Mouse (Mus musculus) limb, embryonic 13.5 days (tissue): ENCODE results near the gene Efcab5. TPM values are rescaled to one million over a fixed set of nuclear protein-coding genes. Genes with fewer than 3 reads are reported as not detected.
"Not testable (repeated sequence)": the region's sequence is repeated elsewhere in the genome, so short reads cannot be mapped to it uniquely, and the experiment has no call there.

Source experiments
- ATAC-seq: fragments of 200-750 bp; cut with Nextera tagmentation; 2 replicates; pipeline ENCODE4 v1.8.0; 2017; ENCODE audit warnings: low read depth, moderate number of reproducible peaks, moderate TSS enrichment; ENCODE audit not compliant: low FRiP score
- H3K27ac ChIP-seq: fragments of 300-500 bp; sonication (generic); 2 replicates; pipeline ENCODE4 v1.5.1; 2015; ENCODE audit warnings: inconsistent platforms, mild to moderate bottlenecking, moderate library complexity
- H3K27me3 ChIP-seq: fragments of 300-500 bp; sonication (generic); 2 replicates; pipeline ENCODE4 v1.6.1; 2015; ENCODE audit warnings: mild to moderate bottlenecking, inconsistent platforms
- H3K36me3 ChIP-seq: fragments of 300-500 bp; sonication (generic); 2 replicates; pipeline ENCODE4 v1.6.1; 2015; ENCODE audit warnings: inconsistent platforms, mild to moderate bottlenecking, moderate library complexity
- H3K4me1 ChIP-seq: fragments of 300-500 bp; sonication (generic); 2 replicates; pipeline ENCODE4 v1.6.1; 2015; ENCODE audit warnings: inconsistent platforms
- H3K4me2 ChIP-seq: fragments of 300-500 bp; sonication (generic); replicated peaks from 2 replicates; pipeline ENCODE4 v1.6.1; 2015; ENCODE audit warnings: inconsistent platforms, mild to moderate bottlenecking, moderate library complexity
- H3K4me3 ChIP-seq: fragments of 300-500 bp; sonication (generic); 2 replicates; pipeline ENCODE4 v1.5.1; 2015; ENCODE audit warnings: moderate library complexity, mild to moderate bottlenecking, inconsistent platforms
- H3K9ac ChIP-seq: fragments of 300-500 bp; sonication (generic); 2 replicates; pipeline ENCODE4 v1.6.1; 2015; ENCODE audit warnings: mild to moderate bottlenecking, inconsistent platforms
- H3K9me3 ChIP-seq: fragments of 300-500 bp; sonication (generic); 2 replicates; pipeline ENCODE4 v1.6.1; 2016; ENCODE audit warnings: inconsistent platforms
- WGBS: fragments of 180-500 bp; shearing (Covaris S2); methylation state at CpG from one replicate; pipeline ENCODE4 v1.1.7; 2015; 5-methylcytosine and 5-hydroxymethylcytosine counted together
- polyA plus RNA-seq: library from polyadenylated mRNA; unstranded; fragments of >200 nt; fragmentation: Nextera tagmentation; extraction: Ambion mirVana; gene quantifications from 2 replicates; pipeline ENCODE4 v1.2.1, GENCODE M21; 2015

Gene Efcab5
- polyA plus RNA-seq, 1 experiment from 2014 or later: 0.25 TPM

- Histone ChIP-seq H3K36me3 (no peaks in the 10 kb centered on the region), H3K9ac (no peak overlapping the region), H3K4me1 (no peaks in the 10 kb centered on the region), H3K27me3 (no peaks in the 10 kb centered on the region), H3K4me3 (no peak overlapping the region), H3K27ac (no peak overlapping the region), H3K4me2 (no peak overlapping the region), H3K9me3 (no peaks in the 10 kb centered on the region)
- 87% methylated on average over 6 of the region's 6 CpGs for WGBS
- no peak for ATAC-seq
Measured at GRCm38 (mm10) chr11:77108442-77108841, 80.3 kb downstream of the Efcab5 start.

- H3K4me1 ChIP-seq, H3K9ac ChIP-seq, H3K4me3 ChIP-seq, H3K27ac ChIP-seq, ATAC-seq, H3K4me2 ChIP-seq, H3K9me3 ChIP-seq, H3K27me3 ChIP-seq, H3K36me3 ChIP-seq: not testable (repeated sequence)
- 81% methylated on average over 12 of the region's 12 CpGs for WGBS
Measured at GRCm38 (mm10) chr11:77107872-77108271, 80.9 kb downstream of the Efcab5 start.

GRCm38 (mm10) chr11:77106961-77107360, 81.8 kb downstream of the Efcab5 start:
- Histone ChIP-seq H3K27ac (no peak overlapping the region), H3K27me3 (no peaks in the 10 kb centered on the region), H3K9me3 (no peaks in the 10 kb centered on the region), H3K4me1 (no peaks in the 10 kb centered on the region), H3K9ac (no peak overlapping the region), H3K36me3 (no peaks in the 10 kb centered on the region), H3K4me2 (no peak overlapping the region), H3K4me3 (no peak overlapping the region)
- ATAC-seq: no peak
- WGBS: 91% methylated on average over 6 of the region's 6 CpGs

- Histone ChIP-seq H3K27me3 (peaks cover 12% of the 10 kb centered on the region; the same call in 1 of the 2 replicates), H3K4me3 (no peak overlapping the region), H3K9ac (no peak overlapping the region), H3K9me3 (no peaks in the 10 kb centered on the region), H3K4me1 (0 out of 2 replicates have a peak, but pooled peaks cover 6% of the 10 kb centered on the region), H3K36me3 (no peaks in the 10 kb centered on the region), H3K4me2 (no peak overlapping the region), H3K27ac (no peak overlapping the region)
- 14% methylated on average over 10 of the region's 10 CpGs for WGBS
- ATAC-seq: no peak
Measured at GRCm38 (mm10) chr11:77100137-77100937, 88.4 kb downstream of the Efcab5 start.

GRCm38 (mm10) chr11:77098332-77098972, 90.3 kb downstream of the Efcab5 start:
- Histone ChIP-seq H3K9me3 (no peaks in the 10 kb centered on the region), H3K27ac (no peak overlapping the region), H3K4me2 (no peak overlapping the region), H3K36me3 (no peaks in the 10 kb centered on the region), H3K4me1 (0 out of 2 replicates have a peak, but pooled peaks cover 6% of the 10 kb centered on the region), H3K4me3 (no peak overlapping the region), H3K9ac (no peak overlapping the region), H3K27me3 (peaks cover 12% of the 10 kb centered on the region; the same call in 1 of the 2 replicates)
- WGBS: 73% methylated on average over 19 of the region's 19 CpGs
- ATAC-seq: no peak

GRCm38 (mm10) chr11:77096991-77097390, 91.8 kb downstream of the Efcab5 start:
- H3K4me2 ChIP-seq: no peak overlapping the region
- H3K9ac ChIP-seq: no peak overlapping the region
- WGBS: 75% methylated on average over 7 of the region's 7 CpGs
- H3K9me3 ChIP-seq: no peaks in the 10 kb centered on the region
- H3K27ac ChIP-seq: no peak overlapping the region
- H3K36me3 ChIP-seq: no peaks in the 10 kb centered on the region
- peaks cover 12% of the 10 kb centered on the region; the same call in 1 of the 2 replicates for H3K27me3 ChIP-seq
- no peak for ATAC-seq
- H3K4me3 ChIP-seq: no peak overlapping the region
- peaks cover 10% of the 10 kb centered on the region; the same call in 1 of the 2 replicates for H3K4me1 ChIP-seq

- Histone ChIP-seq H3K4me1 (peaks cover 10% of the 10 kb centered on the region; the same call in 1 of the 2 replicates), H3K4me2 (no peak overlapping the region), H3K27ac (no peak overlapping the region), H3K4me3 (no peak overlapping the region), H3K36me3 (no peaks in the 10 kb centered on the region), H3K27me3 (peaks cover 12% of the 10 kb centered on the region; the same call in 1 of the 2 replicates), H3K9ac (no peak overlapping the region), H3K9me3 (no peaks in the 10 kb centered on the region)
- ATAC-seq: no peak
- WGBS: 53% methylated on average over 3 of the region's 3 CpGs
Measured at GRCm38 (mm10) chr11:77096581-77096980, 92.2 kb downstream of the Efcab5 start.

- ATAC-seq: no peak
- 66% methylated on average over 9 of the region's 10 CpGs for WGBS
- Histone ChIP-seq H3K4me2 (no peak overlapping the region), H3K9me3 (no peaks in the 10 kb centered on the region), H3K36me3 (no peaks in the 10 kb centered on the region), H3K27me3 (peaks cover 12% of the 10 kb centered on the region; the same call in 1 of the 2 replicates), H3K4me1 (peaks cover 10% of the 10 kb centered on the region; the same call in 1 of the 2 replicates), H3K9ac (no peak overlapping the region), H3K27ac (no peak overlapping the region), H3K4me3 (no peak overlapping the region)
Measured at GRCm38 (mm10) chr11:77095206-77095605, 93.6 kb downstream of the Efcab5 start.

- Histone ChIP-seq H3K27ac (no peak overlapping the region), H3K4me3 (no peak overlapping the region), H3K9ac (no peak overlapping the region), H3K9me3 (no peaks in the 10 kb centered on the region), H3K36me3 (no peaks in the 10 kb centered on the region), H3K4me2 (no peak overlapping the region), H3K27me3 (peaks cover 8% of the 10 kb centered on the region; the same call in 1 of the 2 replicates), H3K4me1 (peaks cover 10% of the 10 kb centered on the region; the same call in 1 of the 2 replicates)
- WGBS: 65% methylated on average over 8 of the region's 8 CpGs
- no peak for ATAC-seq
Measured at GRCm38 (mm10) chr11:77094136-77094535, 94.6 kb downstream of the Efcab5 start.

GRCm38 (mm10) chr11:77093208-77093607, 95.6 kb downstream of the Efcab5 start:
- no peak for ATAC-seq
- H3K36me3 ChIP-seq: no peaks in the 10 kb centered on the region
- H3K4me3 ChIP-seq: peak overlapping the region; percentile 36
- no peak overlapping the region for H3K27ac ChIP-seq
- peak overlapping the region; percentile 61 for H3K4me2 ChIP-seq
- peaks cover 10% of the 10 kb centered on the region; the same call in 1 of the 2 replicates for H3K4me1 ChIP-seq
- 1% methylated on average over 11 of the region's 11 CpGs for WGBS
- peaks cover under 1% of the 10 kb centered on the region; the same call in 1 of the 2 replicates for H3K27me3 ChIP-seq
- no peaks in the 10 kb centered on the region for H3K9me3 ChIP-seq
- H3K9ac ChIP-seq: peak overlapping the region; percentile 53

GRCm38 (mm10) chr11:77089162-77089561, 99.6 kb downstream of the Efcab5 start:
- H3K27me3 ChIP-seq: peaks cover 6% of the 10 kb centered on the region; the same call in 1 of the 2 replicates
- 75% methylated on average over 2 of the region's 2 CpGs for WGBS
- H3K27ac ChIP-seq: no peak overlapping the region
- peaks cover 5% of the 10 kb centered on the region; the same call in 1 of the 2 replicates for H3K4me1 ChIP-seq
- ATAC-seq: no peak
- no peak overlapping the region for H3K9ac ChIP-seq
- no peak overlapping the region for H3K4me3 ChIP-seq
- no peaks in the 10 kb centered on the region for H3K36me3 ChIP-seq
- peaks cover 6% of the 10 kb centered on the region; the same call in 1 of the 2 replicates for H3K9me3 ChIP-seq
- H3K4me2 ChIP-seq: no peak overlapping the region

- H3K4me1 ChIP-seq: no peaks in the 10 kb centered on the region
- ATAC-seq: no peak
- H3K36me3 ChIP-seq: no peaks in the 10 kb centered on the region
- no peak overlapping the region for H3K4me3 ChIP-seq
- H3K9me3 ChIP-seq: peaks cover 6% of the 10 kb centered on the region; the same call in 1 of the 2 replicates
- peaks cover 6% of the 10 kb centered on the region for H3K27me3 ChIP-seq
- WGBS: 87% methylated on average over 2 of the region's 2 CpGs
- no peak overlapping the region for H3K27ac ChIP-seq
- no peak overlapping the region for H3K4me2 ChIP-seq
- H3K9ac ChIP-seq: no peak overlapping the region
Measured at GRCm38 (mm10) chr11:77087004-77087403, 101.8 kb downstream of the Efcab5 start.
